Mouse (Mus musculus) limb, embryonic 14.5 days (tissue): Measurements from ENCODE around the gene Stard13. TPM values are rescaled to one million over a fixed set of nuclear protein-coding genes. Genes with fewer than 3 reads are reported as not detected.

ENCODE experiments used
- ATAC-seq: fragments of 200-750 bp; cut with Nextera tagmentation; 2 replicates; pipeline ENCODE4 v1.8.0; 2017; ENCODE audit warnings: low read depth, moderate number of reproducible peaks, moderate TSS enrichment; ENCODE audit not compliant: low FRiP score
- DNase-seq: peaks from one replicate; pipeline ENCODE4 v3.0.0-alpha.2; 2015; ENCODE audit warnings: low spot score
- H3K27ac ChIP-seq: fragments of 300-500 bp; sonication (generic); replicated peaks from 2 replicates; pipeline ENCODE4 v1.5.1; 2014; ENCODE audit warnings: low read depth, mild to moderate bottlenecking, low read length, moderate library complexity, mixed read lengths
- H3K27me3 ChIP-seq: fragments of 300-500 bp; sonication (generic); 2 replicates; pipeline ENCODE4 v1.6.1; 2014; ENCODE audit warnings: low read length, mixed read lengths; ENCODE audit not compliant: control insufficient read depth, insufficient read depth
- H3K36me3 ChIP-seq: fragments of 300-500 bp; sonication (generic); 2 replicates; pipeline ENCODE4 v1.6.1; 2014; ENCODE audit warnings: mild to moderate bottlenecking, low read length, moderate library complexity, mixed read lengths; ENCODE audit not compliant: control insufficient read depth, insufficient read depth
- H3K4me1 ChIP-seq: fragments of 300-500 bp; sonication (generic); 2 replicates; pipeline ENCODE4 v1.6.1; 2014; ENCODE audit warnings: antibody characterized with exemption, low read length, mixed read lengths; ENCODE audit not compliant: control insufficient read depth, insufficient read depth
- H3K4me2 ChIP-seq: fragments of 300-500 bp; sonication (generic); replicated peaks from 2 replicates; pipeline ENCODE4 v1.6.1; 2014; ENCODE audit warnings: low read depth, mild to moderate bottlenecking, low read length, moderate library complexity; ENCODE audit not compliant: severe bottlenecking
- H3K4me3 ChIP-seq: fragments of 300-500 bp; sonication (generic); replicated peaks from 2 replicates; pipeline ENCODE4 v1.5.1; 2014; ENCODE audit warnings: low read length
- H3K9ac ChIP-seq: fragments of 300-500 bp; sonication (generic); 2 replicates; pipeline ENCODE4 v1.6.1; 2014; ENCODE audit warnings: mild to moderate bottlenecking, low read depth, low read length, moderate library complexity; ENCODE audit not compliant: severe bottlenecking
- H3K9me3 ChIP-seq: fragments of 300-500 bp; sonication (generic); 2 replicates; pipeline ENCODE4 v1.6.1; 2016; ENCODE audit warnings: low read length; ENCODE audit not compliant: control insufficient read depth
- POLR2A ChIP-seq: fragments of 200-500 bp; IDR thresholded peaks from 2 replicates; pipeline ENCODE4 v1.8.0; 2012; ENCODE audit warnings: inconsistent platforms, mild to moderate bottlenecking, moderate library complexity, borderline replicate concordance; ENCODE audit not compliant: insufficient read depth, insufficient read length; ENCODE audit errors: extremely low read depth
- WGBS: fragments of 180-500 bp; shearing (Covaris S2); extraction: QIAGEN DNeasy Blood & Tissue Kit; methylation state at CpG from one replicate; pipeline ENCODE4 v1.1.7; 2014; 5-methylcytosine and 5-hydroxymethylcytosine counted together
- polyA plus RNA-seq, 2 experiments: library from polyadenylated mRNA; depleted of rRNA in 1 of 2; stranded (reverse) in 1 of 2; unstranded in 1 of 2; fragments of >200 nt; fragmentation: Nextera tagmentation in 1 of 2; extraction: Ambion mirVana in 1 of 2; gene quantifications; 2 replicates each; pipeline versions ENCODE4 v1.2.1 to v1.2.3; 2012 to 2014

Stard13 gene
- polyA plus RNA-seq, 2 experiments, result 9.0 to 17.5 TPM

- Histone ChIP-seq H3K9me3 (no peaks in the 10 kb centered on the region), H3K27ac (no peak overlapping the region), H3K4me1 (peaks cover 10% of the 10 kb centered on the region; the same call in 1 of the 2 replicates), H3K27me3 (no peaks in the 10 kb centered on the region), H3K36me3 (peaks cover 19% of the 10 kb centered on the region; the same call in 1 of the 2 replicates), H3K9ac (no peak overlapping the region), H3K4me2 (no peak overlapping the region), H3K4me3 (no peak overlapping the region)
- no peak for TF ChIP-seq POLR2A
- DNase-seq (no peak), ATAC-seq (no peak)
- WGBS, result 87% methylated on average over 7 of the region's 7 CpGs
These were observed 195.8 kb downstream of the Stard13 start for GRCm38 (mm10) chr5:151037871-151038270.

GRCm38 (mm10) chr5:151034715-151035512 lies 198.7 kb downstream of the Stard13 start:
- Histone ChIP-seq H3K27me3 (no peaks in the 10 kb centered on the region), H3K27ac (no peak overlapping the region), H3K4me3 (no peak overlapping the region), H3K4me1 (peaks cover 10% of the 10 kb centered on the region; the same call in 1 of the 2 replicates), H3K9ac (no peak overlapping the region), H3K4me2 (no peak overlapping the region), H3K36me3 (peaks cover 10% of the 10 kb centered on the region; the same call in 1 of the 2 replicates), H3K9me3 (no peaks in the 10 kb centered on the region)
- WGBS, result 66% methylated on average over 9 of the region's 9 CpGs
- ATAC-seq (no peak), DNase-seq (no peak)
- no peak for TF ChIP-seq POLR2A

GRCm38 (mm10) chr5:151028906-151029305 lies 204.7 kb downstream of the Stard13 start:
- H3K27me3 ChIP-seq, result no peaks in the 10 kb centered on the region
- no peak overlapping the region for H3K27ac ChIP-seq
- H3K4me1 ChIP-seq, result peaks cover 5% of the 10 kb centered on the region
- H3K4me3 ChIP-seq, result no peak overlapping the region
- no peak overlapping the region for H3K4me2 ChIP-seq
- ATAC-seq (no peak), DNase-seq (no peak)
- no peaks in the 10 kb centered on the region for H3K36me3 ChIP-seq
- no peak for TF ChIP-seq POLR2A
- H3K9me3 ChIP-seq, result no peaks in the 10 kb centered on the region
- H3K9ac ChIP-seq, result no peak overlapping the region
- WGBS, result 73% methylated on average over 6 of the region's 6 CpGs

- ATAC-seq, result no peak
- no peak overlapping the region for H3K27ac ChIP-seq
- no peak overlapping the region for H3K9ac ChIP-seq
- no peaks in the 10 kb centered on the region for H3K36me3 ChIP-seq
- TF ChIP-seq POLR2A, result no peak
- no peak for DNase-seq
- H3K4me2 ChIP-seq, result no peak overlapping the region
- no peaks in the 10 kb centered on the region for H3K9me3 ChIP-seq
- no peaks in the 10 kb centered on the region for H3K27me3 ChIP-seq
- WGBS, result 13% methylated on average over 7 of the region's 7 CpGs
- H3K4me1 ChIP-seq, result peaks cover 14% of the 10 kb centered on the region
- H3K4me3 ChIP-seq, result no peak overlapping the region
These were observed 206.5 kb downstream of the Stard13 start for GRCm38 (mm10) chr5:151027171-151027570.

- no peaks in the 10 kb centered on the region for H3K9me3 ChIP-seq
- ATAC-seq, result no peak
- H3K27ac ChIP-seq, result no peak overlapping the region
- H3K27me3 ChIP-seq, result no peaks in the 10 kb centered on the region
- H3K4me2 ChIP-seq, result no peak overlapping the region
- TF ChIP-seq POLR2A, result no peak
- 88% methylated on average over 4 of the region's 4 CpGs for WGBS
- H3K4me3 ChIP-seq, result no peak overlapping the region
- no peak for DNase-seq
- no peaks in the 10 kb centered on the region for H3K36me3 ChIP-seq
- H3K9ac ChIP-seq, result no peak overlapping the region
- H3K4me1 ChIP-seq, result peaks cover 14% of the 10 kb centered on the region
These were observed 207.6 kb downstream of the Stard13 start for GRCm38 (mm10) chr5:151026069-151026468.
